Comparison of ENCODE assay signal across 7 mouse cellular contexts in the genomic region with DNA sequence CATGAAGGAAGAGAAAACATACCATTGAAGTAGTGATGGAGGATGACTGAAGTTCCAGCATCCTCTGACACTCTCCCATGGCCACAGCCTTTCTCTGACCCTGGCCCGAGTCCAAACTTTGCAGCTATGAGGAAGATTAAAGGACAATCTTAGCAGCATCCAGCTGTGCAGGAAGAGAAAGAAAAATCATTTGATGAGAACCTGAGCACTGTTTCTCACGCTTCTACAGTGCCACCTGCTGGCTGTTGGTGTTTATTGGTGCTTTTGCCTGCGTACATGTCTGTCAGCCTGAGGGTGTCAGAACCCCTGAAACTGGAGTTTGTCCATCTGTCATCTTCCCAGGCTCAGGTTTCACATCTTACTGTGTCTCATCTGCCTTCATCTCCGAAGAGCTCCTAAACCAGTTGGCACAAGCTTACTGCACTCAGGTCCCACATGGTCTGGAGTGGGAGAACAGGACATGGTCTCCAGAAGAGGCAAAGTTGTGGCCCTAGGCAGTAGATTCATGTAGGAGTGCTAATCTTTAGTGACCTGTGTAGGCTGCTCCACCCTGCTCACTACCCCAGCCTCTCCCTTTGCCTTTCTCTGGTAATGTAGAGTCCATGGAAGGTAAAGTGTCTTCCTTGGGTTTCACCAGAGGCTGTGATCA. TPM values are rescaled to one million over a fixed set of nuclear protein-coding genes. Genes with fewer than 3 reads are reported as not detected.
DNase-seq lines count a peak whose midpoint lies in the region; TF ChIP-seq lines count a peak whose summit lies in the region.

No protein-coding gene starts in this region.

- DNase-seq in adipocyte (ENCODE audit: low spot score), result peak; percentile 92
- DNase-seq in cerebellum, postnatal 25 days, result peak; percentile 79 to 88
- peak; percentile 82 for DNase-seq in gastrocnemius, adult 2 months
- peak; percentile 91 for DNase-seq in induced T-regulatory cell, adult 2 months (ENCODE audit: low read depth)
- DNase-seq in left cerebral cortex, adult 2 months (ENCODE audit: extremely low spot score in 1 of 2, low spot score in 2 of 2), result peak; percentile 81 to 85
- DNase-seq in mesoderm, embryonic 11.5 days (ENCODE audit: low read depth, low spot score), result peak; percentile 86

- TF ChIP-seq CTCF in gastrocnemius, adult 2 months (IDR thresholded peaks at IDR 0.05), result peak; percentile 88
- peak; percentile 91 for TF ChIP-seq CTCF in left cerebral cortex, adult 2 months (IDR thresholded peaks at IDR 0.05)
- peak; percentile 74; the same call in 1 of the 2 replicates for TF ChIP-seq CTCF in small intestine, adult 2 months (IDR thresholded peaks at IDR 0.05; ENCODE audit: extremely low read depth, insufficient read length, insufficient replicate concordance, low read depth, low read length)

- H3K27ac ChIP-seq in gastrocnemius, adult 2 months, result no peak overlapping the region
- no peak overlapping the region for H3K27ac ChIP-seq in left cerebral cortex, adult 2 months
- no peak overlapping the region for H3K27ac ChIP-seq in small intestine, adult 2 months (ENCODE audit: insufficient read depth, low read depth, low read length)

- no peak overlapping the region for H3K4me3 ChIP-seq in gastrocnemius, adult 2 months
- H3K4me3 ChIP-seq in left cerebral cortex, adult 2 months, result no peak overlapping the region
- H3K4me3 ChIP-seq in small intestine, adult 2 months (ENCODE audit: low read depth, low read length), result no peak overlapping the region

- WGBS in small intestine, adult 2 months, result 5% methylated on average over 4 of the region's 4 CpGs

- no peaks in the 10 kb centered on the region for H3K27me3 ChIP-seq in small intestine, adult 2 months (ENCODE audit: control insufficient read depth, insufficient read depth, low read length)

- no peaks in the 10 kb centered on the region; the same call in 1 of the 2 replicates for H3K4me1 ChIP-seq in small intestine, adult 2 months (ENCODE audit: control insufficient read depth, insufficient read depth, insufficient read length, low read length)

- no peak for TF ChIP-seq POLR2A in small intestine, adult 2 months (IDR thresholded peaks at IDR 0.05; ENCODE audit: low read depth, low read length)

- intact Hi-C loops in gastrocnemius, adult 2 months (cut with DNase I), result loop anchor here (1.0 to 5.0 kb wide), 4 partner anchors 106 to 335 kb away; partner anchors contain the start of gene Metrnl
- intact Hi-C loops in left cerebral cortex, adult 2 months (cut with DNase I), result loop anchor here (1.0 to 2.0 kb wide), 3 partner anchors 156 to 333 kb away; no protein-coding TSS in a partner anchor

- H3K36me3 ChIP-seq in small intestine, adult 2 months (ENCODE audit: control insufficient read depth, insufficient read depth, low read length), result no peaks in the 10 kb centered on the region

RNA-seq across cellular contexts. Expression of gene Ptchd3, which starts 21.7 kb away (rescaled TPM):
- not detected for total RNA-seq in gastrocnemius, adult 2 months (2021)
- not detected for total RNA-seq in left cerebral cortex, adult 2 months (2021)
- polyA plus RNA-seq in small intestine, adult 2 months (2012; rRNA removed), result not detected in 2 replicates
